Mouse (Mus musculus) heart, embryonic 10.5 days (tissue): ENCODE measurements at regions not wholly inside any gene's neighbourhood (a gene's known extent, or its start where the extent isn't known, plus 50 kb on each side); places are given as distances from the start of the nearest gene placed in this dataset.
"Not testable (repeated sequence)": the region's sequence is repeated elsewhere in the genome, so short reads cannot be mapped to it uniquely, and the experiment has no call there.

Experiments
- DNase-seq: peaks from one replicate; pipeline ENCODE4 v3.0.0-alpha.2; 2017; ENCODE audit warnings: low spot score
- H3K27ac ChIP-seq: fragments of 300-500 bp; sonication (generic); 2 replicates; pipeline ENCODE4 v1.5.1; 2016; ENCODE audit warnings: mild to moderate bottlenecking
- H3K27me3 ChIP-seq: fragments of 300-500 bp; sonication (generic); 2 replicates; pipeline ENCODE4 v1.6.1; 2016; ENCODE audit warnings: mild to moderate bottlenecking; ENCODE audit not compliant: poor library complexity, insufficient read depth, severe bottlenecking
- H3K36me3 ChIP-seq: fragments of 300-500 bp; sonication (generic); 2 replicates; pipeline ENCODE4 v1.6.1; 2016; ENCODE audit warnings: mild to moderate bottlenecking, moderate library complexity
- H3K4me1 ChIP-seq: fragments of 300-500 bp; sonication (generic); 2 replicates; pipeline ENCODE4 v1.6.1; 2016; ENCODE audit warnings: mild to moderate bottlenecking
- H3K4me3 ChIP-seq: fragments of 300-500 bp; sonication (generic); 2 replicates; pipeline ENCODE4 v1.5.1; 2016; ENCODE audit warnings: mild to moderate bottlenecking, moderate library complexity
- H3K9me3 ChIP-seq: fragments of 300-500 bp; sonication (generic); 2 replicates; pipeline ENCODE4 v1.6.1; 2016; ENCODE audit warnings: mild to moderate bottlenecking, moderate library complexity
- WGBS: fragments of 180-500 bp; shearing (Covaris S2); methylation state at CpG from one replicate; pipeline ENCODE4 v1.1.7; 2016; 5-methylcytosine and 5-hydroxymethylcytosine counted together

DNA sequence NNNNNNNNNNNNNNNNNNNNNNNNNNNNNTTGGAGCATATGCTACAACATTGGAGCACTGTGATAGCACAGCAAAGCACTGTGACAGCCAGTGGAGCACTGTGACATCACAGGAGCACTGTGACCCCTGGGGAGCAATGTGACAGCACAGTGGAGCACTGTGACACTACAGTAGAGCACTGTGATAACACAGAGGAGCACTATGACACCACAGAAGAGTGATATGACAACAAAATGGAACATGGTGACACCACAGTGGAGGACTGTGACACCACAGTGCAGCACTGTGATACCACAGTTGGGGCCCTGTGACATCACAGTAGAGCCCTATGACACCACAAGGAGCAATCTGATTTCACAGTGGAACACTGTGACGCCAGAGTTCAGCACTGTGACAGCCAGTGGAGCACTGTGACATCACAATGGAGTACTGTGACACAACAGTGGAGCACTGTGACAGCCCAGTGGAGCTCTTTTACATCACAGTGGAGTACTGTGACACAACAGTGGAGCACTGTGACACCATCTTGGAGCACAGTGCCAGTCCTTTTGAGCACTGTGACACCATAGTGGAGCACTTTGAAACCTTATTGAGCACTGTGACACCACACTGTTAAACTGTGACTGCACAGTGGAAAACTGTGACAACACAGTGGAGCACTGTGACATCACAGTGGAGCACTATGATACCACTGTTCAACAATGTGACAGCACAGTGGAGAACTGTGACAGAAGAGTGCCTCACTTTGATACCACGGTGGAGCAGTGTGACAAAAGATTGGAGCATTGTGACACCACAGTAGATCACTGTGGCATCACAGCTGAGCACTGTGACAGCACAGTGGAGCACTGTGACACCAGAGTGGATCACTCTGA is 116.9 kb upstream of the Vmn1r2 start:
- Histone ChIP-seq H3K4me1 (no peaks in the 10 kb centered on the region), H3K4me3 (no peak overlapping the region), H3K9me3 (peaks cover 54% of the 10 kb centered on the region), H3K27me3 (no peaks in the 10 kb centered on the region), H3K36me3 (no peaks in the 10 kb centered on the region), H3K27ac (no peak overlapping the region)
- peak; percentile 81 for DNase-seq
- 47% methylated on average over 2 of the region's 2 CpGs for WGBS

DNA sequence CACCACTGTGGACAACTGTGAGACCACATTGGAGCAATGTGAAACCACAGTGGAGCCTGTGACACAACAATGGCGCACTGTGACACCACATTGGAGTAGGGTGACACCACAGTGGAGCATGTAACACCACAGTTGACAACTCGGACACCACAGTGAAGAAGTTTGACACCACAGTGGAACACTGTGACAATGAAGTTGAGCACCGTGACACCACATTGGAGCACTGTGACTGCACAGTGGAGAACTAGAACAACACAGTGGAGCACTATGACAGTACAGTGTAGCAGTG is 116.3 kb upstream of the Vmn1r2 start:
- 74% methylated on average over 3 of the region's 3 CpGs for WGBS
- Histone ChIP-seq H3K36me3 (no peaks in the 10 kb centered on the region), H3K27ac (no peak overlapping the region), H3K27me3 (no peaks in the 10 kb centered on the region), H3K4me1 (no peaks in the 10 kb centered on the region), H3K9me3 (peaks cover 60% of the 10 kb centered on the region), H3K4me3 (no peak overlapping the region)
- DNase-seq, result peak; percentile 73

DNA sequence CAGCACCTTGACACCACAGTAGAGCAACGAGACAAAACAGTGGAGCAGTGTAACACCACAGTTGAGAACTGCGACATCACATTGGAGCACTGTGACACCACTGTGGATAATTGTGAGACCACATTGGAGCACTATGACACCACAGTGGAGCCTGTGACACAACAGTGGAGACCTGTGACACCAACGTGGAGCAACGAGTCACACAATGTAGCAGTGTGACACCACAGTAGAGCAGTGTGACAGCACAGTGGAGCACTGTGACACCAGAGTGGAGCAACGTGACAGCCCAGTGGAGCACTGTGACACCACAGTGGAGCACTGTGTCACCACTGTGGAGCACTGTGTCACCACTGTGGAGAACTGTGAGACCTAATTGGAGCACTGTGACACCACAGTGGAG is 115.9 kb upstream of the Vmn1r2 start:
- peak; percentile 71 for DNase-seq
- H3K27ac ChIP-seq, result no peak overlapping the region
- H3K9me3 ChIP-seq, result peaks cover 64% of the 10 kb centered on the region
- no peaks in the 10 kb centered on the region for H3K4me1 ChIP-seq
- H3K27me3 ChIP-seq, result no peaks in the 10 kb centered on the region
- no peak overlapping the region for H3K4me3 ChIP-seq
- 60% methylated on average over 5 of the region's 5 CpGs for WGBS
- no peaks in the 10 kb centered on the region for H3K36me3 ChIP-seq

DNA sequence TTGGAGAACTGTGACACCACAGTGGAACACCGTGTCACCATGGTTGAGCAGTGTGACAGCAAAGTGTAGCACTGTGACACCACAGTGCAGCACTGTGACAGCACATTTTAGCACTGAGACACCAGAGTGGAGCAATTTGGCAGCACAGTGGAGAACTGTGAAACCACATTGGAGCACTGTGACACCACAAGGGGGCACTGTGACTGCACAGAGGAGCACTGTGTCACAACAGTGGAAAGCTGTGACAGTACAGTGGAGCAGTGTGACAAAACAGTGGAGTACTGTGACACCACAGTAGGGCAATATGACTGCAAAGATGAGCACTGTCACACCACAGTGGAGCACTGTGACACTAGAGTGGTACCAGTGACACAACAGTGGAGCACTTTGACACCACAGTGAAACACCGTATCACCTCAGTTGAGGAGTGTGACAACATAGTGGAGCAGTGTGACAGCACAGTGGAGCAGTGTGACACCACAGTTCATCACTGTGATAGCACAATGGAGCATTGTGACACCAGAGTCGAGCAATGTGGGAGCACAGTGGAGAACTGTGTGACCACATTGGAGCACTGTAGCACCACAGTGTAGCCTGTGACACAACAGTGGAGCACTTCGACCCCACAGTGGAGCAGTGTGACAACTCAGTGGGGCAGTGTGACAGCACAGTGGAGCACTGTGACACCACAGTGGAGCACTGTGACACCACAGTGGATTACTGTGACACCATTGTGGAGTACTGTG is 114.6 kb upstream of the Vmn1r2 start:
- H3K9me3 ChIP-seq, result peaks cover 66% of the 10 kb centered on the region
- H3K4me1 ChIP-seq, result no peaks in the 10 kb centered on the region
- DNase-seq, result peak; percentile 73
- WGBS, result 73% methylated on average over 4 of the region's 4 CpGs
- no peak overlapping the region for H3K4me3 ChIP-seq
- H3K27me3 ChIP-seq, result no peaks in the 10 kb centered on the region
- H3K36me3 ChIP-seq, result no peaks in the 10 kb centered on the region
- no peak overlapping the region for H3K27ac ChIP-seq

DNA sequence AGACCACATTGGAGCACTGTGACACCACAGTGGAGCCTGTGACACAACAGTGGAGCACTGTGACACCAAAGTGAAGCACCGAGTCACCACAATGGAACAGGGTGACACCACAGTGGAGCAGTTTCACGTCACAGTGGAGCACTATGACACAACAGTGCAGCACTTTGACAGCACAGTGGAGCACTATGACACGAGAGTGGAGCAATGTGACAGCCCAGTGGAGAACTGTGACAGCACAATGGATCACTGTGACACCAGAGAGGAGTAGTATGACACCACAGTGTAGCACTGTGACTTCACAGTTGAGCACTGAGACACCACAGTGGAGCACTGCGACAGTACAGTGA is 114.1 kb upstream of the Vmn1r2 start:
- H3K27ac ChIP-seq, result no peak overlapping the region
- 53% methylated on average over 4 of the region's 4 CpGs for WGBS
- H3K4me1 ChIP-seq, result no peaks in the 10 kb centered on the region
- DNase-seq, result peak; percentile 66
- no peaks in the 10 kb centered on the region for H3K36me3 ChIP-seq
- H3K4me3 ChIP-seq, result no peak overlapping the region
- H3K27me3 ChIP-seq, result no peaks in the 10 kb centered on the region
- H3K9me3 ChIP-seq, result peaks cover 66% of the 10 kb centered on the region

DNA sequence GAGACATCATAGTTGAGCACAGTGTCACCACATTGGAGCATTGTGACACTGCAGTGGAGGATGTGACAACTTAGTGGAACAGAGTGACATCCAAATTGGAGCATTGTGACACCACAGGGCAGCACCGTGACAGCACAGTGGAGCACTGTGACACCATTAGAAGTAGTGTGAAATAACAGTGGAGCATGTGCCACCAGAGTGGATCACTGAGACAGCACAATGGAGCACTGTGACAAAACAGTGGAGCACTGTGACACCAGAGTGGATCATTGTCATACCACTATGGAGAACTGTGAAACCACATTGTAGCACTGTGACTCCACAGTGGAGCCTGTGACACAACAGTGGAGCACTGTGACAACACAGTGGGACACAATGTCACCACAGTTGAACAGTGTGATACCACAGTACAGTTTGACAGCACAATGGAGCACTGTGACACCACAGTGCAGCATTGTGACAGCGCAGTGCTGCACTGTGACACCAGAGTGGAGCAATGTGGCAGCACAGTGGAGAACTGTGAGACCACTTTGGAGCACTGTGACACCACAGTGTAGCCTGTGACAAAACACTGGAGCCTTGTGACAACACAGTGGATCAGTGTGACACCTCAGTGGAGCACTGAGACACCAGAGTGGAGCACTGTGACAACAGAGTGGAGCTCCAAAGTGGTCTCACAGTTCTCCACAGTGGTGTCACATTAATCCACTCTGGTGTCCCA is 113.5 kb upstream of the Vmn1r2 start:
- Histone ChIP-seq H3K4me3 (no peak overlapping the region), H3K27me3 (no peaks in the 10 kb centered on the region), H3K36me3 (no peaks in the 10 kb centered on the region), H3K4me1 (no peaks in the 10 kb centered on the region), H3K9me3 (peaks cover 71% of the 10 kb centered on the region), H3K27ac (no peak overlapping the region)
- WGBS, result 79% methylated on average over 2 of the region's 2 CpGs
- peak; percentile 70 for DNase-seq

DNA sequence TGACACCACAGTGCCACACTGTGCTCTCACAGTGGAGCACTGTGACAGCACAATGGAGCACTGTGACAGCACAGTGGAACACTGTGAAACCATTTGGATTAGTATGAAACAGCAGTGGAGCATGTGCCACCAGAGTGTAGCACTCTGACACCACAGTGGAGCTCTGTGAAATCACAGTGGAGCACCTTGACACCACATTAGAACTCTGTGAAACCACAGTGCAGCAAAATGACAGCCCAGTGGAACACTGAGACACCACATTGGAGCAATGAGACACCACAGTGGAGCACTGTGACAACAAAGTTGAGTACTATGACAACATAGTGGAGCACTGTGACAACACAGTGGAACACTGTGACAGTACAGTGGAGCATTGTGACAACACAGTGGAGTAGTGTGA is 112.2 kb upstream of the Vmn1r2 start:
- Histone ChIP-seq H3K27ac (no peak overlapping the region), H3K4me1 (no peaks in the 10 kb centered on the region), H3K4me3 (no peak overlapping the region), H3K36me3 (no peaks in the 10 kb centered on the region), H3K9me3 (peaks cover 82% of the 10 kb centered on the region), H3K27me3 (no peaks in the 10 kb centered on the region)
- DNase-seq, result peak; percentile 66

DNA sequence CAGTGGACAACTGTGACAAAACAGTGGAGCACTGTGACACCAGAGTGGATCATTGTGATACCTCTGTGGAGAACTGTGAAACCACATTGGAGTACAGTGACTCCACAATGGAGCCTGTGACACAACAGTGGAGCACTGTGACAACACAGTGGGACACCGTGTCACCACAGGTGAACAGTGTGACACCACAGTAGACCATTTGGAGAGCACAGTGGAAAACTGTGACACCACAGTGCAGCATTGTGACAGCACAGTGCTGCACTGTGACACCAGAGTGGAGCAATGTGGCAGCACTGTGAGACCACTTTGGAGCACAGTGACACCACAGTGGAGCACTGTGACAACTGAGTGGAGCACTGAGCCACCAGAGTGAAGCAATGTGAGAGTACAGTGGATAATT is 111.7 kb upstream of the Vmn1r2 start:
- Histone ChIP-seq H3K4me3 (no peak overlapping the region), H3K36me3 (no peaks in the 10 kb centered on the region), H3K27ac (no peak overlapping the region), H3K27me3 (no peaks in the 10 kb centered on the region), H3K4me1 (no peaks in the 10 kb centered on the region), H3K9me3 (peaks cover 77% of the 10 kb centered on the region)
- 75% methylated on average over 1 of the region's 1 CpGs for WGBS
- DNase-seq, result peak; percentile 69

DNA sequence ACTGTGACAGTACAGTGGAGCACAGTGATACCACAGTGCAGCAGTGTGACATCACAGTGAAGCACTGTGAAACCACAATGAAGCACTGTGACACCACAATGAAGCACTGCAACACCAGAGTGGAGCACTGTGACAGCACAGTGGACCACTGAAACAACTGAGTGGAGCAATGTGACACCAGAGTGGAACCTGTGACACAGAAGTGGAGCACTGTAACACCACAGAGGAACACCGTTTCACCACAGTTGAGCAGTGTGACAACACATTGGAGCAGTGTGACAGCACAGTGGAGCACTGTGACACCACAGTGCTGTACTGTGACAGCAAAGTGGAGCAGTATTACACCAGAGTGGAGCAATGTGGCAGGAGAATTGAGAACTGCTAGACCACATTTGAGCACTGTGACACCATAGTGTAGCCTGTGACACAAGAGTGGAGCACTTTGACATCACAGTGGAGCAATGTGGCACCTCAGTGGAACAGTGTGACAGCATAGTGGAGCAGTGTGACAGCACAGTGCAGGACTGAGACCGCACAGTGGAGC is 107.5 kb upstream of the Vmn1r2 start:
- H3K27ac ChIP-seq, result no peak overlapping the region
- H3K27me3 ChIP-seq, result no peaks in the 10 kb centered on the region
- WGBS, result 47% methylated on average over 2 of the region's 2 CpGs
- H3K9me3 ChIP-seq, result peaks cover 68% of the 10 kb centered on the region
- no peaks in the 10 kb centered on the region for H3K4me1 ChIP-seq
- DNase-seq, result peak; percentile 71
- H3K4me3 ChIP-seq, result no peak overlapping the region
- no peaks in the 10 kb centered on the region for H3K36me3 ChIP-seq

DNA sequence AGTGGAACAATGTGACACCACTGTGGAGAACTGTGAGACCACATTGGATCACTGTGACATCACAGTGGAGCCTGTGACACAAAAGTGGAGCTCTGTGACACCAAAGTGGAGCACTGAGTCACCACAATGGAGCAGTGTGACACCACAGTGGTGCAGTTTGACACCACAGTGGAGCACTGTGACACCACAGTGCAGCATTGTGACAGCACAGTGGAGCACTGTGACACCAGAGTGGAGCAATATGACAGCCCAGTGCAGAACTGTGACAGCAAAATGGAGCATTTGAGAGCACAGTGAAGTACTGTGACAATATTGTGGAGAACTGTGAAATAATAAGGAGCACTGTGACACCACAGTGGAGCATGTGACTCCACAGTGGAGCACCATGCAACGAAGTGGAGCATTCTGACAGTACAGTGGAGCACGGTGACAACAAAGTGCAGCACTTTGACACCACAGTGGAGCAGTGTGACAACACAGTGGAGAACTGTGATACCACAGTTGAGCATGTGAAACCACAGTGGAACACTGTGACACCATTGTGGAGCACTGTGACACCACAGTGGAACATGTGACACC is 105.0 kb upstream of the Vmn1r2 start:
- 58% methylated on average over 2 of the region's 2 CpGs for WGBS
- Histone ChIP-seq H3K4me3 (no peak overlapping the region), H3K27me3 (no peaks in the 10 kb centered on the region), H3K4me1 (no peaks in the 10 kb centered on the region), H3K36me3 (no peaks in the 10 kb centered on the region), H3K27ac (no peak overlapping the region), H3K9me3 (peaks cover 75% of the 10 kb centered on the region)
- DNase-seq, result peak; percentile 68

DNA sequence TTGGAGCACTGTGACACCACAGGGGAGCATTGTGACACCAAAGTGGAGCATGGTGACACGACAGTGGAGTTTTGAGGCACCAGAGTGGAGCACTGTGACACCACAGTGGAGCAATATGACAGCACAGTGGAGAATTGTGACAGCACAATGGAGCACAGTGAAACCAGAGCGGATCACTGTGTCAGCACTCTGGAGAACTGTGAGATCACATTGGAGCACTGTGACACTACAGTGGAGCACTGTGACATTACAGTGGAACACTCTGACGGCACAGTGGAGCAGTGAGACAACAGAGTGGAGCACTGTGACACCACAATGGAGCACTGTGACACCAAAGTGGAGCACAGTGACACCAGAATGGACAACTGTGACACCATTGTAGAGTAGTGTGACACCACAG is 103.2 kb upstream of the Vmn1r2 start:
- H3K27me3 ChIP-seq, result no peaks in the 10 kb centered on the region
- peaks cover 86% of the 10 kb centered on the region for H3K9me3 ChIP-seq
- no peak overlapping the region for H3K27ac ChIP-seq
- H3K36me3 ChIP-seq, result no peaks in the 10 kb centered on the region
- peak; percentile 73 for DNase-seq
- no peaks in the 10 kb centered on the region for H3K4me1 ChIP-seq
- WGBS, result 44% methylated on average over 3 of the region's 3 CpGs
- H3K4me3 ChIP-seq, result no peak overlapping the region

DNA sequence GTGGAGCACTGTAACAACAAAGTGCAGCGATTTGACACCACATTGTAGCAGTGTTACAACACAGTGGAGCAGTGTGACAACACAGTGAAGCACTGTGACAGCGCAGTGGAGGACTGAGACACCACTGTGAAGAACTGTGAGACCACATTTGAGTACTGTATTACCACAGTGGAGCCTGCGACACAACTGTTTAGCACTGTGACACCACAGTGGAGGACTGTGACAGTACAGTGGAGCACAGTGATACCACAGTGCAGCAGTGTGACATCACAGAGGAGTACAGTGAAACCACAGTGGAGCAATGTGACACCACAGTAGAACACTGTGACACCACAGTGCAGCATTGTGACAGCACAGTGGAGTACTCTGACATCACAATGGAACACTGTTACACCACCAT is 102.5 kb upstream of the Vmn1r2 start:
- Histone ChIP-seq H3K36me3 (no peaks in the 10 kb centered on the region), H3K4me1 (no peaks in the 10 kb centered on the region), H3K27me3 (no peaks in the 10 kb centered on the region), H3K9me3 (peaks cover 86% of the 10 kb centered on the region), H3K4me3 (no peak overlapping the region), H3K27ac (no peak overlapping the region)
- 37% methylated on average over 3 of the region's 3 CpGs for WGBS
- peak; percentile 68 for DNase-seq

DNA sequence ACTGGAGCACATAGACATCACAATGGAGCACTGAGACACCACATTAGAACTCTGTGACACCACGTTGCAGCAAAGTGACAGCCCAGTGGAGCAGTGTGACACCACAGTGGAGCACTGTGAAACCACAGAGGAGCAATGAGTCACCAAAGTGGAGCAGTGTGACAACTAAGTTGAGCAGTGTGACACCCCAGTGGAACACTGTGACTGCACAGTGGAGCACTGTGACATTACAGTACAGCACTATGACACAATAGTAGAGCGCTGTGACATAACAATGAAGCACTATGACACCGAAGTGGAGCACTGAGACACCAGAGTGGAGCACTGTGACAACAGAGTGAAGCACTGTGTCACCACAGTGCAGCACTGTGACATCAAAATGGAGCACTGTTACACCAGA is 101.8 kb upstream of the Vmn1r2 start:
- WGBS, result 71% methylated on average over 3 of the region's 3 CpGs
- peak; percentile 58 for DNase-seq
- H3K9me3 ChIP-seq, result peaks cover 90% of the 10 kb centered on the region
- H3K4me3 ChIP-seq, H3K27ac ChIP-seq, H3K36me3 ChIP-seq, H3K27me3 ChIP-seq, H3K4me1 ChIP-seq: not testable (repeated sequence)
